ENCODE assay signal across 9 mouse cellular contexts in genomic region chr12:34432461-34432860, GRCm38 (mm10).
DNase-seq lines count a peak whose midpoint lies in the region; ATAC-seq and TF ChIP-seq lines count a peak whose summit lies in the region.
"Had no signal": no experiment of that assay in that cellular context is flagged by ENCODE, and none has a peak within 500 bp of the region (broad histone marks: within the 10 kb centered on the region; RNA-seq: fewer than 3 reads in every experiment).

No protein-coding gene starts in this region.

- H3K4me1 ChIP-seq in forebrain, embryonic 16.5 days (replicated peaks; ENCODE audit: control insufficient read depth, insufficient read depth, low read length) = no peaks in the 10 kb centered on the region
- H3K4me1 ChIP-seq in limb, embryonic 15.5 days = no peaks in the 10 kb centered on the region

- H3K27me3 ChIP-seq in forebrain, embryonic 16.5 days (replicated peaks; ENCODE audit: control insufficient read depth, insufficient read depth, low read length) = no peaks in the 10 kb centered on the region
- no peaks in the 10 kb centered on the region for H3K27me3 ChIP-seq in limb, embryonic 15.5 days
- H3K27me3 ChIP-seq: limb, embryonic 12.5 days had no signal

- no peak overlapping the region for H3K4me3 ChIP-seq in gastrocnemius, adult 2 months
- no peak overlapping the region for H3K4me3 ChIP-seq in forebrain, embryonic 16.5 days (replicated peaks; ENCODE audit: low read length)
- no peak overlapping the region for H3K4me3 ChIP-seq in limb, embryonic 15.5 days
- H3K4me3 ChIP-seq: limb, embryonic 12.5 days had no signal

- DNase-seq in gastrocnemius, adult 2 months = peak; percentile 17
- DNase-seq in gastrocnemius, postnatal 36 days = no peak
- peak; percentile 8 for DNase-seq in testis, postnatal 14 days (ENCODE audit: low spot score)
- no peak for DNase-seq in testis, postnatal 10 days (ENCODE audit: low spot score)
- DNase-seq in spleen, postnatal 4 days (ENCODE audit: low spot score in 2 of 2) = no peak
- no peak for DNase-seq in ovary, adult 18-20 months (ENCODE audit: low spot score)

- no peaks in the 10 kb centered on the region for H3K9me3 ChIP-seq in forebrain, embryonic 16.5 days (ENCODE audit: control insufficient read depth, low read length)
- no peaks in the 10 kb centered on the region for H3K9me3 ChIP-seq in limb, embryonic 15.5 days
- H3K9me3 ChIP-seq: limb, embryonic 12.5 days had no signal

- no peaks in the 10 kb centered on the region for H3K36me3 ChIP-seq in forebrain, embryonic 16.5 days (ENCODE audit: control insufficient read depth, insufficient read depth)
- H3K36me3 ChIP-seq in limb, embryonic 15.5 days = no peaks in the 10 kb centered on the region
- H3K36me3 ChIP-seq: limb, embryonic 12.5 days had no signal

- ATAC-seq in forebrain, embryonic 16.5 days = peak; percentile 84; the same call in 1 of the 2 replicates
- peak; percentile 71; the same call in 1 of the 2 replicates for ATAC-seq in limb, embryonic 15.5 days (ENCODE audit: insufficient number of reproducible peaks, low FRiP score, low TSS enrichment, low read depth)

- intact Hi-C loops in gastrocnemius, adult 2 months (cut with DNase I) = no loop called here
- intact Hi-C loops in gastrocnemius, postnatal 36 days (cut with DNase I) = no loop called here

- no peak overlapping the region for H3K9ac ChIP-seq in forebrain, embryonic 16.5 days (replicated peaks; ENCODE audit: low read depth, low read length)
- H3K9ac ChIP-seq in limb, embryonic 15.5 days = no peak overlapping the region
- H3K9ac ChIP-seq: limb, embryonic 12.5 days had no signal

- WGBS in forebrain, embryonic 16.5 days = 55% methylated on average over 5 of the region's 5 CpGs
- WGBS in limb, embryonic 15.5 days = 26% methylated on average over 5 of the region's 5 CpGs

- TF ChIP-seq CTCF in gastrocnemius, adult 2 months (IDR thresholded peaks at IDR 0.05) = peak; percentile 59

- no peak overlapping the region for H3K4me2 ChIP-seq in forebrain, embryonic 16.5 days (ENCODE audit: low read length)
- H3K4me2 ChIP-seq in limb, embryonic 15.5 days = no peak overlapping the region
- H3K4me2 ChIP-seq: limb, embryonic 12.5 days had no signal

- no peak overlapping the region for H3K27ac ChIP-seq in gastrocnemius, adult 2 months
- H3K27ac ChIP-seq in forebrain, embryonic 16.5 days (ENCODE audit: low read length) = no peak overlapping the region
- H3K27ac ChIP-seq in limb, embryonic 15.5 days = no peak overlapping the region
- H3K27ac ChIP-seq: limb, embryonic 12.5 days had no signal

Comparison
In these comparisons a context has a peak if more than half of its experiments do, and no peak if none do; other contexts are left out.
1. DNase-seq: peak in gastrocnemius, adult 2 months (single experiment) and testis, postnatal 14 days (single experiment); none in gastrocnemius, postnatal 36 days (0 of 2), testis, postnatal 10 days (single experiment), spleen, postnatal 4 days (0 of 2) and ovary, adult 18-20 months (single experiment).